Mouse (Mus musculus) megakaryocyte, embryonic 14.5 days (primary cell): ENCODE data around the gene Plcb4.

ENCODE experiments used
- FLI1 ChIP-seq: IDR thresholded peaks from 2 replicates; pipeline ENCODE4 v1.6.1; 2012; ENCODE audit warnings: low read length, inconsistent platforms, mixed read lengths
- GATA1 ChIP-seq: IDR thresholded peaks from 3 replicates; pipeline ENCODE4 v1.6.1; 2012; ENCODE audit warnings: mixed read lengths, low read length, inconsistent platforms, borderline replicate concordance

- TF ChIP-seq GATA1, result no peak
- TF ChIP-seq FLI1, result no peak
Observed at GRCm38 (mm10) chr2:135939933-135940332, 281.1 kb downstream of the Plcb4 start.
